Mouse (Mus musculus) thymus, postnatal 0 days (tissue): ENCODE measurements around the gene Usp5. TPM values are rescaled to one million over a fixed set of nuclear protein-coding genes. Genes with fewer than 3 reads are reported as not detected.
"Not testable (repeated sequence)": the region's sequence is repeated elsewhere in the genome, so short reads cannot be mapped to it uniquely, and the experiment has no call there.

Experiments used
- DNase-seq: peaks from one replicate; pipeline ENCODE4 v3.0.0-alpha.2; 2015; ENCODE audit warnings: low spot score
- polyA plus RNA-seq: library from polyadenylated mRNA; unstranded; fragments of >200 nt; fragmentation: Nextera tagmentation; extraction: Ambion mirVana; gene quantifications from 2 replicates; pipeline ENCODE4 v1.2.1, GENCODE M21; 2015

The Usp5 gene
- polyA plus RNA-seq, 1 experiment from 2014 or later, result 93.4 TPM

GRCm38 (mm10) chr6:124811701-124812560, 17.4 kb downstream of the Usp5 start:
- DNase-seq, result no peak

GRCm38 (mm10) chr6:124811403-124811665, 17.9 kb downstream of the Usp5 start:
- no peak for DNase-seq

GRCm38 (mm10) chr6:124810566-124811402, 18.5 kb downstream of the Usp5 start:
- not testable (repeated sequence) for DNase-seq

GRCm38 (mm10) chr6:124809775-124810538, 19.3 kb downstream of the Usp5 start:
- DNase-seq, result no peak

- peak; percentile 43 for DNase-seq
These were observed 20.1 kb downstream of the Usp5 start for GRCm38 (mm10) chr6:124809052-124809774.

GRCm38 (mm10) chr6:124808358-124809012, 20.8 kb downstream of the Usp5 start, which contains the start of gene Spsb2:
TSS of gene Spsb2 (plus strand) at chr6:124808661.
- DNase-seq, result peak; percentile 38

GRCm38 (mm10) chr6:124807986-124808357, 21.3 kb downstream of the Usp5 start:
- DNase-seq, result no peak

GRCm38 (mm10) chr6:124807366-124807765, 21.9 kb downstream of the Usp5 start:
- DNase-seq, result no peak

GRCm38 (mm10) chr6:124806446-124807140, 22.7 kb downstream of the Usp5 start:
- DNase-seq, result no peak

- DNase-seq, result peak; percentile 83
These were observed 23.7 kb downstream of the Usp5 start for GRCm38 (mm10) chr6:124805341-124806321.

- DNase-seq, result no peak
These were observed 24.9 kb downstream of the Usp5 start for GRCm38 (mm10) chr6:124804341-124804740.

GRCm38 (mm10) chr6:124803691-124804090, 25.6 kb downstream of the Usp5 start:
- DNase-seq, result not testable (repeated sequence)

- DNase-seq, result no peak
These were observed 26.2 kb downstream of the Usp5 start for GRCm38 (mm10) chr6:124803061-124803460.

- DNase-seq, result peak; percentile 42
These were observed 26.9 kb downstream of the Usp5 start for GRCm38 (mm10) chr6:124802400-124802799.

GRCm38 (mm10) chr6:124796200-124796599, 33.1 kb downstream of the Usp5 start:
- DNase-seq, result no peak

- DNase-seq, result no peak
These were observed 33.5 kb downstream of the Usp5 start for GRCm38 (mm10) chr6:124795781-124796180.

- no peak for DNase-seq
These were observed 37.4 kb downstream of the Usp5 start for GRCm38 (mm10) chr6:124791911-124792310.

GRCm38 (mm10) chr6:124790121-124790520, 39.2 kb downstream of the Usp5 start:
- no peak for DNase-seq

- no peak for DNase-seq
These were observed 39.8 kb downstream of the Usp5 start for GRCm38 (mm10) chr6:124789519-124789918.
